Mouse (Mus musculus): ENCODE measurements at regions not wholly inside any gene's neighbourhood (a gene's known extent, or its start where the extent isn't known, plus 50 kb on each side); places are given as distances from the start of the nearest gene placed in this dataset.

- TF ChIP-seq CTCF (IDR thresholded peaks at IDR 0.05) (peak; percentile 56), POLR2A (IDR thresholded peaks at IDR 0.05; ENCODE audit: insufficient read depth, low read depth, low read length) (no peak), EP300 (IDR thresholded peaks at IDR 0.05; ENCODE audit: insufficient read depth, low read depth, low read length) (no peak)
Measured at GRCm38 (mm10) chr6:103296015-103296414, 214.4 kb upstream of the Chl1 start.

Data from heart, adult 2 months (tissue).